Mouse (Mus musculus) CD8-positive naive resting alpha-beta T cell, adult 2 months (primary cell): ENCODE measurements around the gene Olfr776.
"Not testable (repeated sequence)": the region's sequence is repeated elsewhere in the genome, so short reads cannot be mapped to it uniquely, and the experiment has no call there.

Experiments used
- DNase-seq, 2 experiments: peaks; one replicate each; pipeline ENCODE4 v3.0.0; 2022; ENCODE audit warnings: low read depth in 2 of 2, low spot score in 2 of 2

Gene Olfr776

GRCm38 (mm10) chr10:129258827-129259226, at the start of gene Olfr776:
Gene Olfr776 (plus strand): TSS chr10:129259127.
- DNase-seq = no peak

DNA sequence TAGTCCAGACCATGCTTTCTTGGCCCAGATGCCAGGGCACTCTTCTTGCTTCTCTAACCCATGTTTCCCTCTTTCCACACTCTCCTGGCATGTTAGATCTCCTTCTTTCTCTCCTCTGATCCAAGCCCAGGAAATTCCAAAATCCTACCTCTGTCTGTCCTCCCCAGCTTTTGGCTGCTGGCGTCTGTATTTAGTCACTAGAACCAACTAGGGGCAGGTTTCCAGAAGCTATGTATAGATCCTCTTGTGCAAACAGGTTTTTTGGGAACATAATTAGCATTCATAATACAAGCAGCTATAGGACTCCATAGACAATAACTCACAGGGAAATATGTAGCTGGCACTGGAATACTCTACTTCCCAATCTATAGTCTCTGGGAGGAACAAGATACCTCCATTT, 28.2 kb upstream of the Olfr776 start:
- DNase-seq = no peak

GRCm38 (mm10) chr10:129235904-129236303, 23.0 kb upstream of the Olfr776 start, which contains the start of gene Olfr774:
Gene Olfr774 (plus strand): TSS chr10:129236204.
- no peak for DNase-seq

- DNase-seq = no peak
Measured at GRCm38 (mm10) chr10:129248112-129248511, 10.8 kb upstream of the Olfr776 start, which contains the start of gene Olfr775. Gene Olfr775 (plus strand): TSS chr10:129248412.

GRCm38 (mm10) chr10:129271081-129271535, 12.2 kb downstream of the Olfr776 start, which contains the start of gene Olfr777:
Gene Olfr777 (minus strand): TSS chr10:129271485.
- no peak for DNase-seq

- not testable (repeated sequence) for DNase-seq
Measured at GRCm38 (mm10) chr10:129312973-129313372, 54.0 kb downstream of the Olfr776 start.

DNA sequence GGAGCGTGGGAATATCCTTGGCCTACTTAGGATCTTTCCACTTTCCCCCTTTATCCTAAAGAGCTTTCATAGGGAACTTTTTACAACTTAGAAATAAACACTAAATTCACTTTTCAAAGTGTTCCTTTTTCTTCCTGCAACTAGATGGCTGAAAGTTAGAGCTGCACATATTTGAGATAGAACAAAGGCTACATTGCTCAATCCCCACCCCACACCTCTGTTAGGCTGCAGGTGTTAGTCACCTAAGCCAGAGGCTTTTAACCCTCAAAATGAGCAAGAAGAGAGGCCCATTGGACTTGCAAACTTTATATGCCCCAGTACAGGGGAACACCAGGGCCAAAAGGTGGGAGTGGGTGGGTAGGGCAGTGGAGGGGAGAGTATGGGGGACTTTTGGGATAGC, 54.6 kb downstream of the Olfr776 start:
- not testable (repeated sequence) for DNase-seq
